Mouse (Mus musculus): ENCODE results near the gene Eid2b. TPM values are rescaled to one million over a fixed set of nuclear protein-coding genes. Genes with fewer than 3 reads are reported as not detected.

Eid2b gene
- polyA plus RNA-seq, 1 experiment from 2014 or later, result 7.1 TPM

- H3K27me3 ChIP-seq (ENCODE audit: insufficient read depth, poor library complexity, severe bottlenecking), result no peaks in the 10 kb centered on the region
- H3K4me3 ChIP-seq, result no peak overlapping the region
- DNase-seq (ENCODE audit: low spot score), result no peak
- no peak overlapping the region for H3K27ac ChIP-seq
- no peaks in the 10 kb centered on the region for H3K4me1 ChIP-seq
- H3K9me3 ChIP-seq, result no peaks in the 10 kb centered on the region
- H3K36me3 ChIP-seq, result peaks cover 30% of the 10 kb centered on the region
- 68% methylated on average over 3 of the region's 3 CpGs for WGBS
Measured at GRCm38 (mm10) chr7:28271761-28272160, 5.8 kb upstream of the Eid2b start.

DNA sequence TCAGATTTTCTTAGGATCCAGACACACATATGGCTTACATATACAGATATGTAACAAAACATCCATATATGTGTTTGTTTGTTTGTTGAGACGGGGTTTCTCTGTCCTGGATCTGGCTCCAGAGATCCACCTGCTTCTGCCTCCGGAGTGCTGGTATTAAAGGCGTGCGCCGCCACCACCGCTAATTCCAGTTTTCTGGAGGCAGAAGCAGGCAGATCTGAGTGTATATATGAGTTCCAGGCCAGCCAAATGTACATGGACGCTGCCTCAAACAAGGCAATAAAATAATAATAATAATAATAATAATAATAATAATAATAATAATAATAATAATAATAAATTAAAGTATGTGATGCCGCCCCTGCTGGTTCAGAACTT lies 313 bp upstream of the Eid2b start:
- H3K4me3 ChIP-seq, result peak overlapping the region; percentile 72; the same call in 1 of the 2 replicates
- 56% methylated on average over 8 of the region's 8 CpGs for WGBS
- H3K27ac ChIP-seq, result no peak overlapping the region
- DNase-seq (ENCODE audit: low spot score), result no peak
- H3K36me3 ChIP-seq, result peaks cover 10% of the 10 kb centered on the region
- peaks cover 6% of the 10 kb centered on the region; the same call in 1 of the 2 replicates for H3K4me1 ChIP-seq
- H3K27me3 ChIP-seq (ENCODE audit: insufficient read depth, poor library complexity, severe bottlenecking), result no peaks in the 10 kb centered on the region
- no peaks in the 10 kb centered on the region for H3K9me3 ChIP-seq

GRCm38 (mm10) chr7:28278279-28278652 lies 727 bp downstream of the Eid2b start:
- no peak for DNase-seq (ENCODE audit: low spot score)
- Histone ChIP-seq H3K4me3 (peak overlapping the region; percentile 72), H3K4me1 (peaks cover 6% of the 10 kb centered on the region; the same call in 1 of the 2 replicates), H3K36me3 (0 out of 2 replicates have a peak, but pooled peaks cover under 1% of the 10 kb centered on the region), H3K9me3 (no peaks in the 10 kb centered on the region), H3K27ac (peak overlapping the region; percentile 93), H3K27me3 (ENCODE audit: insufficient read depth, poor library complexity, severe bottlenecking) (no peaks in the 10 kb centered on the region)
- 85% methylated on average over 7 of the region's 7 CpGs for WGBS

GRCm38 (mm10) chr7:28280630-28281029 lies 3.1 kb downstream of the Eid2b start:
- H3K27me3 ChIP-seq (ENCODE audit: insufficient read depth, poor library complexity, severe bottlenecking), result no peaks in the 10 kb centered on the region
- DNase-seq (ENCODE audit: low spot score), result no peak
- H3K27ac ChIP-seq, result no peak overlapping the region
- no peaks in the 10 kb centered on the region for H3K9me3 ChIP-seq
- H3K4me1 ChIP-seq, result peaks cover 6% of the 10 kb centered on the region; the same call in 1 of the 2 replicates
- no peaks in the 10 kb centered on the region for H3K36me3 ChIP-seq
- H3K4me3 ChIP-seq, result no peak overlapping the region
- WGBS, result 69% methylated on average over 7 of the region's 7 CpGs

GRCm38 (mm10) chr7:28290165-28290564 lies 12.6 kb downstream of the Eid2b start:
- Histone ChIP-seq H3K9me3 (no peaks in the 10 kb centered on the region), H3K27ac (no peak overlapping the region), H3K4me1 (peaks cover 23% of the 10 kb centered on the region), H3K27me3 (ENCODE audit: insufficient read depth, poor library complexity, severe bottlenecking) (peaks cover 84% of the 10 kb centered on the region), H3K36me3 (no peaks in the 10 kb centered on the region), H3K4me3 (peak overlapping the region; percentile 55)
- no peak for DNase-seq (ENCODE audit: low spot score)
- WGBS, result under 1% methylated on average over 18 of the region's 18 CpGs

- peaks cover 92% of the 10 kb centered on the region for H3K27me3 ChIP-seq (ENCODE audit: insufficient read depth, poor library complexity, severe bottlenecking)
- DNase-seq (ENCODE audit: low spot score), result peak; percentile 79
- peak within 1 kb of the TSS; percentile 55 for H3K4me3 ChIP-seq
Measured at GRCm38 (mm10) chr7:28290638-28291590, 13.4 kb downstream of the Eid2b start, which contains the start of gene Selenov. TSS of gene Selenov (minus strand) at chr7:28291186.

DNA sequence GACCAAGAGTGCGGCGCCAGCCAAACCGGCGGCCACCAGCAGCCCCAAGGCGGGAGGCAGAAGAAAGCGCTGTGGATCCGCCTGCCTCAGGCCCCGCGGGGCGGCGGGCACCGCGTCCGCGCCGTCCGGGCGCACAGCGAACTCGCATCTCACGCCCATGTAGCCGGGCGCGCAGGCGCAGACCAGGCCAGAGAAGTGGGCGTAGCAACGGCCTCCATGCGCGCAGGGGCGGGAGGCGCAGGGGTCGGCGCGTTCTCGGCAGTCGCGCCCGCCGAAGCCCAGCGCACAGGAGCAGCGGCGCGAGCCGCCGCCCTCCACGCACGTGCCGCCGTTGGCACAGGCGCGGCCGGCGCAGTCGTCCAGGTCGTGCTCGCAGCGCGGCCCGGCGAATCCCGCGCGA lies 16.9 kb downstream of the Eid2b start:
- WGBS, result 17% methylated on average over 63 of the region's 63 CpGs
- DNase-seq (ENCODE audit: low spot score), result peak; percentile 84
- H3K27me3 ChIP-seq (ENCODE audit: insufficient read depth, poor library complexity, severe bottlenecking), result peaks cover 100% of the 10 kb centered on the region
- H3K27ac ChIP-seq, result peak overlapping the region; percentile 78
- no peaks in the 10 kb centered on the region for H3K9me3 ChIP-seq
- H3K36me3 ChIP-seq, result no peaks in the 10 kb centered on the region
- H3K4me1 ChIP-seq, result peaks cover 28% of the 10 kb centered on the region
- H3K4me3 ChIP-seq, result peak overlapping the region; percentile 64

More at GRCm38 (mm10) chr7:28290638-28291590, 13.4 kb downstream of the Eid2b start, which contains the start of gene Selenov:
- H3K27ac ChIP-seq, result no peak within 1 kb of the TSS
- H3K4me1 ChIP-seq, result peaks cover 23% of the 10 kb centered on the region
- under 1% methylated on average over 52 of the region's 52 CpGs for WGBS
- H3K36me3 ChIP-seq, result no peaks in the 10 kb centered on the region
- H3K9me3 ChIP-seq, result no peaks in the 10 kb centered on the region

GRCm38 (mm10) chr7:28298837-28299625 lies 21.5 kb downstream of the Eid2b start:
- DNase-seq (ENCODE audit: low spot score), result no peak
- Histone ChIP-seq H3K27me3 (ENCODE audit: insufficient read depth, poor library complexity, severe bottlenecking) (peaks cover 99% of the 10 kb centered on the region), H3K9me3 (no peaks in the 10 kb centered on the region), H3K4me1 (peaks cover 30% of the 10 kb centered on the region), H3K4me3 (peak overlapping the region; percentile 19; the same call in 1 of the 2 replicates), H3K27ac (no peak overlapping the region), H3K36me3 (no peaks in the 10 kb centered on the region)
- 39% methylated on average over 43 of the region's 43 CpGs for WGBS

GRCm38 (mm10) chr7:28301616-28302433 lies 24.3 kb downstream of the Eid2b start, which contains the start of gene Dll3:
TSS of gene Dll3 (minus strand) at chr7:28302238.
- peaks cover 21% of the 10 kb centered on the region for H3K4me1 ChIP-seq
- peaks cover 25% of the 10 kb centered on the region for H3K36me3 ChIP-seq
- H3K4me3 ChIP-seq, result peak within 1 kb of the TSS; percentile 51
- DNase-seq (ENCODE audit: low spot score), result no peak
- no peaks in the 10 kb centered on the region for H3K9me3 ChIP-seq
- peaks cover 72% of the 10 kb centered on the region for H3K27me3 ChIP-seq (ENCODE audit: insufficient read depth, poor library complexity, severe bottlenecking)
- WGBS, result 2% methylated on average over 30 of the region's 30 CpGs
- no peak within 1 kb of the TSS for H3K27ac ChIP-seq

- peaks cover 21% of the 10 kb centered on the region for H3K4me1 ChIP-seq
- H3K27ac ChIP-seq, result no peak overlapping the region
- 93% methylated on average over 10 of the region's 10 CpGs for WGBS
- H3K36me3 ChIP-seq, result peaks cover 61% of the 10 kb centered on the region
- no peak for DNase-seq (ENCODE audit: low spot score)
- H3K27me3 ChIP-seq (ENCODE audit: insufficient read depth, poor library complexity, severe bottlenecking), result peaks cover 34% of the 10 kb centered on the region
- H3K4me3 ChIP-seq, result no peak overlapping the region
- no peaks in the 10 kb centered on the region for H3K9me3 ChIP-seq
Measured at GRCm38 (mm10) chr7:28305641-28306040, 28.1 kb downstream of the Eid2b start.

- Histone ChIP-seq H3K9me3 (no peaks in the 10 kb centered on the region), H3K4me3 (no peak overlapping the region), H3K27ac (no peak overlapping the region), H3K27me3 (ENCODE audit: insufficient read depth, poor library complexity, severe bottlenecking) (peaks cover 28% of the 10 kb centered on the region), H3K36me3 (peaks cover 61% of the 10 kb centered on the region), H3K4me1 (peaks cover 24% of the 10 kb centered on the region)
- WGBS, result 87% methylated on average over 8 of the region's 8 CpGs
- no peak for DNase-seq (ENCODE audit: low spot score)
Measured at GRCm38 (mm10) chr7:28306216-28306615, 28.7 kb downstream of the Eid2b start.

- H3K36me3 ChIP-seq, result peaks cover 66% of the 10 kb centered on the region
- no peaks in the 10 kb centered on the region for H3K9me3 ChIP-seq
- peaks cover 11% of the 10 kb centered on the region for H3K4me1 ChIP-seq
- H3K27me3 ChIP-seq (ENCODE audit: insufficient read depth, poor library complexity, severe bottlenecking), result no peaks in the 10 kb centered on the region
- no peak for DNase-seq (ENCODE audit: low spot score)
- H3K4me3 ChIP-seq, result no peak overlapping the region
- WGBS, result 65% methylated on average over 9 of the region's 9 CpGs
- no peak overlapping the region for H3K27ac ChIP-seq
Measured at GRCm38 (mm10) chr7:28309737-28310136, 32.2 kb downstream of the Eid2b start.
